Mouse (Mus musculus): ENCODE data around the gene Ube3b. TPM values are rescaled to one million over a fixed set of nuclear protein-coding genes. Genes with fewer than 3 reads are reported as not detected.
A peak's percentile ranks its signal among the peaks of the same experiment; 100 is the strongest.

The Ube3b gene
- polyA plus RNA-seq, 1 experiment from 2014 or later = 59.4 TPM

DNA sequence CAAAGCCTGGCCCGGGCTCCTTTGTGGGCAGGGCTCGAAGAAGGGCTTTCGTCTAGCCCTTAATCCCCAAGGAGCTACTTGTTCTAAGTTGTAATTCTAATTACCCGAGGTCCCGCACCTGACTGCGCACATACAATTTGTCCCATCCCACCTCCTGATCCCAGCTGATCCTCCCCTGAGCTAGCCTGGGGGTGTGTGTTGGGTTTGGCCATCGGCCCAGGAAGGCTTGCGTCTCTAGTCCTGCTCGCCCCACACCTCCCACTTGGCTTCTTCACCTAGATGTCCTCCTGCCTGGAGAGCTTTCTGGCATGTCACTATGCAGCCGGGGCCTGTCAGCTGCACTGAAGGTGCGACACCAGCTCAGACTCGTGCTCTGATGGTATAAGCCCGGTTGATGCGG is 55.2 kb downstream of the Ube3b start:
- 95% methylated on average over 14 of the region's 14 CpGs for WGBS
- no peak for ATAC-seq (ENCODE audit: low FRiP score, low read depth)
- no peak overlapping the region for H3K9ac ChIP-seq (replicated peaks)
- peaks cover 28% of the 10 kb centered on the region; the same call in 1 of the 2 replicates for H3K36me3 ChIP-seq
- H3K4me3 ChIP-seq = no peak overlapping the region
- no peaks in the 10 kb centered on the region for H3K9me3 ChIP-seq
- H3K4me2 ChIP-seq (replicated peaks) = no peak overlapping the region
- no peaks in the 10 kb centered on the region for H3K4me1 ChIP-seq
- no peak overlapping the region for H3K27ac ChIP-seq (replicated peaks)
- no peaks in the 10 kb centered on the region for H3K27me3 ChIP-seq

DNA sequence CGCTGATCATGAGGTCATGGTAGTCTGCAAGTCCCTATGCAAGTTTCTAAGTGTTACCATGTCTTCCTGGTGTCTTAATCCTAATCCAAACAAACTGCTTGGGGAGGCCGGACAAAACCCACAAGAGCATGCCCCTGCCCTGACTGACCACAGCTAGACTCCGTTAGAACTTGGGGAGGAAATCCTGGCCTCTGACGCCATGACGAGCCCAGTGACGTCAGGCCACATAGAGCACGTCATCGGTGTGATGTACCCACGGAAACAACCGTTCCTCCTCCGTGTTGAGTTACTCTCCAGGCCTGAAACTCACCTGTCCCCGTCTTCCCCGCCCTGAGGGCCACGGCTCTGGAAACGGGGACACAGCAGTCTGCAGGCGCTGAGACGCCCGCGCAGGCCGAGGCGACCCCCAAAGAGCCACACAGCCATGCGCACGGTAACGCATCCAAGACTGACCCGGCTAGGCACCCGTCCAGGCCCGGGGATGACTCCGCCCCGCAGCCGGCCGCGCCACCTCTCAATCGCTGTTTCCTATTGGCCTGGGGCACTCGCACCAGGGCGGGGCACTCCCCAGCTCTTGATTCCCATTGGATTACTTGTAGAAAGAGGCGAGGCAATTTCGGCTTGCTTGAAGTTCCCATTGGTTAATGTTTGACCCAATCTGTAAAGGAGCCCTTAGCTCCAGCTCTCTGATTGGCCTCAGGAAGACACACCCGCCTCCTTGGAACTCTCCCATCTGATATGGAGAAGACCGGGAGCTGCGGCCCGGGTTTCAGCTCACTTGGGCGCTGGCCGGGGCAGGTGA is 63.4 kb downstream of the Ube3b start, which contains the start of the genes Mmab and Mvk:
Mmab (minus strand) TSS at position 495 of the 802 bp plus-strand sequence.
Mvk (plus strand) TSS at position 704 of the 802 bp plus-strand sequence.
- 2% methylated on average over 43 of the region's 43 CpGs for WGBS
- ATAC-seq (ENCODE audit: low FRiP score, low read depth) = peak; percentile 97
- H3K27me3 ChIP-seq = no peaks in the 10 kb centered on the region
- H3K9ac ChIP-seq (replicated peaks) = peak within 1 kb of the TSS; percentile 78
- H3K4me3 ChIP-seq = peak within 1 kb of the TSS; percentile 85
- H3K36me3 ChIP-seq = peaks cover 20% of the 10 kb centered on the region
- peaks cover 15% of the 10 kb centered on the region for H3K4me1 ChIP-seq
- peak within 1 kb of the TSS; percentile 85 for H3K4me2 ChIP-seq (replicated peaks)
- peak within 1 kb of the TSS; percentile 27; the same call in 1 of the 2 replicates for H3K27ac ChIP-seq (replicated peaks)
- no peaks in the 10 kb centered on the region for H3K9me3 ChIP-seq

DNA sequence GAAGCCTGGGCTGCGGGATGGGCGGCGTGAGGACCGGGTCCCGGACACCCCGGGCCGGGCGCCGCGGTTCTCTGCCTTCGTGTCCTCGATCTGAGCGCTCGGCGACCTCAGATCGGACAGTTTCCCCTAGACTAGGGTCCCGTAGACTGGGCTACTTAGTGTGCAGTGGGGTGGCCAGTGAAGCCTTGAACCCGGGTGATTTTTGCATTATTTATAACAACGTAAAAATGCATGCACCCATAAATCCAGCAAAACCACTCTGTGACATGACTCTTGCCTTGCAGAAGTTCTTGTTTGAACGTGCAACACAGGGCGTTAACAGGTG is 63.9 kb downstream of the Ube3b start:
- Histone ChIP-seq H3K27me3 (no peaks in the 10 kb centered on the region), H3K4me3 (peak overlapping the region; percentile 85), H3K36me3 (peaks cover 24% of the 10 kb centered on the region), H3K4me2 (replicated peaks) (peak overlapping the region; percentile 85), H3K4me1 (peaks cover 15% of the 10 kb centered on the region), H3K9me3 (no peaks in the 10 kb centered on the region), H3K27ac (replicated peaks) (0 out of 2 replicates have a peak overlapping the region, but pooled peaks have one; percentile 12), H3K9ac (replicated peaks) (peak overlapping the region; percentile 78)
- no peak for ATAC-seq (ENCODE audit: low FRiP score, low read depth)
- WGBS = under 1% methylated on average over 21 of the region's 21 CpGs

DNA sequence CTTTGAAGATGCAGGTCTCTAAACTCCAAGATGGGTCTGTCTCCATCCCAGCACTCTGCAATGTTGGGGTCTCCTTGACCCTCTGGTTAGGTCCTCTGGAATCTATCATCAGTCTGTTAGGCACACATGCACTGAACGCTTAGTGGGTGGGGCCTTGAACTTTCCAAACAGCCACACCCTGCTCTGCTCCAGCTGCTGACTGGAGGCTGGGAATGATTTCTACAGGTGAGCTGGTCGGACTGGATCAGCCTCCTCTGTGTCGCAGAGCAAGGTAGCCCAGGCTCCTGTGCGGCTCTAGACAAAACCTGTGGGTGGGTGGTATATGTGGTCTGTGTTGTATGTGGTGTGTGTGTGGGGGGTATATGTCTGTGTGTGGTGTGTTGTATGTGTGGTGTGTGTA is 68.6 kb downstream of the Ube3b start:
- no peak overlapping the region for H3K9ac ChIP-seq (replicated peaks)
- H3K9me3 ChIP-seq = no peaks in the 10 kb centered on the region
- H3K4me2 ChIP-seq (replicated peaks) = no peak overlapping the region
- no peaks in the 10 kb centered on the region; the same call in 1 of the 2 replicates for H3K27me3 ChIP-seq
- peaks cover 10% of the 10 kb centered on the region for H3K4me1 ChIP-seq
- H3K27ac ChIP-seq (replicated peaks) = no peak overlapping the region
- WGBS = 94% methylated on average over 4 of the region's 4 CpGs
- ATAC-seq (ENCODE audit: low FRiP score, low read depth) = no peak
- H3K36me3 ChIP-seq = peaks cover 61% of the 10 kb centered on the region
- no peak overlapping the region for H3K4me3 ChIP-seq

DNA sequence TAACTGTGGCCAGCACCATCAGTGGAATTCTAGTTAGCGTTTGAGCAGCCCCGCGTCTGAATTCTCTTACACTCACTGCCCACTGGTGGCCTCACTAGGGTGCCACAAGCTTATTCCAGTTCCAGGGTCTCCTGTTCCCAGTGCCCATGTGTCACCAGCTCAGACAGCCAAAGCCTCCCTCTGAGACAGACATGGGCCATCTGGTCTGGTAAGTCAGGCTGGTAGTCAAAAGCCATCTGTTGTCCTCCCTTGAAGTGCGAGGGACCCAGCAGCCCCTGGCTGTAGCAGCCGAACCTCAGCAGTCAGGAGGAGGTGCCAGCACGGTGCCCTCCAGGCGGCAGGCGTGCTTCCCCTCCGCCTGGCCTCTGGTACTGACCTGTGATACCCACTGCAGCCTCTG is 75.9 kb downstream of the Ube3b start:
- Histone ChIP-seq H3K36me3 (peaks cover 31% of the 10 kb centered on the region), H3K9me3 (no peaks in the 10 kb centered on the region), H3K9ac (replicated peaks) (no peak overlapping the region), H3K4me1 (0 out of 2 replicates have a peak, but pooled peaks cover 9% of the 10 kb centered on the region), H3K4me3 (no peak overlapping the region), H3K4me2 (replicated peaks) (no peak overlapping the region), H3K27ac (replicated peaks) (0 out of 2 replicates have a peak overlapping the region, but pooled peaks have one; percentile 2), H3K27me3 (peaks cover 13% of the 10 kb centered on the region)
- ATAC-seq (ENCODE audit: low FRiP score, low read depth) = no peak
- WGBS = 86% methylated on average over 9 of the region's 9 CpGs

DNA sequence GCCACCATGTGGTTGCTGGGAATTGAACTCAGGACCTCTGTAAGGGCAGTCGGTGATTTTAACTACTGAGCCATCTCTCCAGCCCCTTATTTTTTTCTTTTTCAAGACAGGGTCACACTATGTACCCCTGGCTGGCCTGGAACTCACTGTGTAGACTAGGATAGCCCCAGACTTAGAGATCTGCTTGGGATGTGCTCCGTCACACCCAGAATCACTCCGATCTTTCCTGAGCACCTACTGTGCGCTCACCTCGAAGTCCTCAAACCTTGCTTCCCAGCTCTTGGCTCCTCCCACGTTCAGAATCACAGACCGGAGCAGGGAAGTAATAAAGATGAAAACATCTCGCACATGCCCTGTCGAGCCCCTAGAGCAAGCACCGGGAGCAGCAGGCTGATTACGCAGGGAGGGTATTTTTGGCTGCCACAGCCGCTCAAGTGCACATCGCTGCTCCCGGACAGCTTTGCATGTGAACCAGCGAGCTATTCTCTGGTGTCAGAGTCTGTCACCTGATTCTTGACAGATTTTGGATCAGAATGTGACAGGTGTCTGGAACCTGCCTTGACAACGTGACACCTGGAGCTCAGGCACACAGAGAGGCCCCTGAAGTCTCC is 76.7 kb downstream of the Ube3b start:
- Histone ChIP-seq H3K36me3 (peaks cover 22% of the 10 kb centered on the region), H3K9me3 (no peaks in the 10 kb centered on the region), H3K9ac (replicated peaks) (no peak overlapping the region), H3K27ac (replicated peaks) (no peak overlapping the region), H3K4me3 (no peak overlapping the region), H3K4me1 (peaks cover 17% of the 10 kb centered on the region), H3K4me2 (replicated peaks) (no peak overlapping the region), H3K27me3 (peaks cover 16% of the 10 kb centered on the region; the same call in 1 of the 2 replicates)
- 84% methylated on average over 16 of the region's 16 CpGs for WGBS
- no peak for ATAC-seq (ENCODE audit: low FRiP score, low read depth)

DNA sequence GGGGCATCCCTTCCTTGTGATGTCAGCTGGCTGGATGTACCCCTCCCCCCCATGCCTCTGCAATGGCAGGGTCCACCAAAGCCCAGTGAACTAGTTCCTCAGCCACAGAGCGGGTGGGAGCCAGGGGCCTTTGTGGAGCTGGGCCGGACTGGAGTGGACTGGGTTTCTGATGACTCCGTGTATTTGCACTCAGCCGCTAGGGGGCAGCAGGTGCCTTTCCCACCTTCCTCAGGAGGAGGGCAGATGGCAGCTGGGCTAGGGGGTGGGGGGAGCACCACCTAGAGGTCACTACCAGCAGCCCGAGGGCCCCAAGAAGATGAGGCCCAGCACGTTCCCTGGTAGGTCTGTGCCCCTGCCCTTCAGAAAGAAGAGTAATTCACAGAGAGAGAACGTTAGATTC is 80.8 kb downstream of the Ube3b start:
- Histone ChIP-seq H3K27ac (replicated peaks) (no peak overlapping the region), H3K4me1 (peaks cover 36% of the 10 kb centered on the region), H3K27me3 (peaks cover 36% of the 10 kb centered on the region), H3K36me3 (no peaks in the 10 kb centered on the region), H3K4me3 (no peak overlapping the region), H3K9ac (replicated peaks) (no peak overlapping the region), H3K4me2 (replicated peaks) (no peak overlapping the region), H3K9me3 (no peaks in the 10 kb centered on the region)
- 6% methylated on average over 7 of the region's 7 CpGs for WGBS
- ATAC-seq (ENCODE audit: low FRiP score, low read depth) = peak; percentile 57

DNA sequence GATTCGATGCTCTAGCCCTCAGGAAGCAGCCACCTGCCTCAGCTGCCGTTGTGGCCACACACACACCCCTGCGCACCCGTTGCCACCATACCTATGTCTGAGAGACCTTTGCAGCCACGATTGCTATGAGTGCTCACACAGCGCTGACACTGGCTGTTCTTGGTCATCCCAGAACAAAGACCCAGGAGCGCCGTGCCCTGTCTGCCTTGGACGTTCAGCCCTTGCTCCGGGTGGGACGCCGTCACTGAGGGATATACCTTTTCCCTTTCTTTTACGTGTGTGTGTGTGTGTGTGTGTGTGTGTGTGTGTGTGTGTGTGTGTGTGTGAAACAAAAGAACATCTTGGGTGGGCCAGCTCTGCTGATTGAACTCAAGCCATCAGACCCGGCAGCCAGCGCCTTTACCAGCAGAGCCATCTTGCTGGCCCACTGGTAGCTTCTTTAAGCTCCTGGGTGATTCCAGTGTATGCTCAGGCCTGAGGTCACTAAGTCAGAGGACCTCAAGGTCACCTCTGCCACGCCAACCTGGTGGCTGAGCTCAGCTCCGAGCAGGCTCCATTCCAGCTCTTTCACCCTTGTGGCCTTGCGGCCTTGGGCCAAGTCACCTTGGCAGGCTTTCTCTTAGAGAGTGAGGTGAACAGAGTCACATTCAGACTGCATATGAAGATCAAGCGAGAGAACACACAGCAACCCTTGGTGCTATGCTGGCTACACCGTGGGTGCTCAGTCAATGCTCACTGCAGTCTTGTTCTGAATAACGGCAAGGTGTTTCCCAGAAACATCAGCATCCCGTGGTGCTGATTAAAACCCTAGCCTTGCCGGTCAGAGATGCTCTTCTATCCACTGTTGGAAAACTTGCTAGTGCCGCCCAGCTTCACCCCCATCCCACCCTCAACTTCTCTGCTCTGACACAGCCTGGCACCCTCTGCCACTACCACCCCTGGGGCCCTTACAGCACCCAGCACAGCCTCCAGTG is 81.9 kb downstream of the Ube3b start:
- WGBS = 84% methylated on average over 24 of the region's 24 CpGs
- Histone ChIP-seq H3K36me3 (no peaks in the 10 kb centered on the region), H3K9ac (replicated peaks) (no peak overlapping the region), H3K9me3 (no peaks in the 10 kb centered on the region), H3K4me1 (peaks cover 41% of the 10 kb centered on the region), H3K4me3 (no peak overlapping the region), H3K27ac (replicated peaks) (no peak overlapping the region; the same call in 1 of the 2 replicates), H3K4me2 (replicated peaks) (no peak overlapping the region), H3K27me3 (peaks cover 36% of the 10 kb centered on the region)
- ATAC-seq (ENCODE audit: low FRiP score, low read depth) = no peak

DNA sequence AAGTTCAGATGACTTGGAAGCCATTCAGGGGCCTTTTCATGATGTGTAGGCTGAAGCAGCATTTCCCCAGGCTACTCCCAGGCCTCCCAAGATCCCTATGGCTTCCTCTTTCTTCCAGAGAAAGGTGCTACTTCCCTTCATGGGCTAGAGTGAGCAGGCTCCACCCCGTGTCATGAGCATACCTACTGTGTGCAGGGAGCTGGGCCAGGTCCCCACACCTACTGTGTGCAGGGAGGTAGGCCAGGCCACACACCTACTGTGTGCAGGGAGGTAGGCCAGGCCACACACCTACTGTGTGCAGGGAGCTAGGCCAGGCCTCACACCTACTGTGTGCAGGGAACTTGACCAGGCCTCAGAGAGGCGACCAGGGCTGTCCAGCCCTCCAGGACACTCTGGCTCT is 84.2 kb downstream of the Ube3b start:
- 87% methylated on average over 2 of the region's 2 CpGs for whole genome bisulfite sequencing
- peaks cover 43% of the 10 kb centered on the region for H3K27me3 ChIP-seq
- no peak overlapping the region for H3K9ac ChIP-seq (replicated peaks)

DNA sequence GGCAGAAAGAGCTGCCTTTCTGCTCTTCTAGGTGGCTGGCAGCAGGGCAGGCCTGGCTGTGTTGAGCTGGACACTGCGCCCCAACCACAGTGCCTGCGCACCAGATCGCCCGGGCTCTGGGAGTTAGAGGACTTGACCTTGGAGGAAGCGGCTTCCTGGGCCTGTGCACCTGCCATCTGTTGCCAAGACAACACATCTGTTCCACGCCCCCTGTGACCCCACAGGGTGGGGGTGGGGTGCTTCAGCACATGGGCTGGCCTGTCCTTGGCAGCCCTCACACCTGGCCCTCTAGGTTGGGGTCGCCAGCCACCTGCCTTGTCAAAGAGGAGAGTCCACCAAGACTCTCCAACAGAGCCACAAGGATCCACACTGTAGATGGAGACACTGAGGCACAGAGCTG is 85.2 kb downstream of the Ube3b start:
- Histone ChIP-seq H3K9me3 (no peaks in the 10 kb centered on the region), H3K27ac (replicated peaks) (no peak overlapping the region), H3K36me3 (no peaks in the 10 kb centered on the region), H3K4me3 (no peak overlapping the region), H3K4me2 (replicated peaks) (no peak overlapping the region), H3K9ac (replicated peaks) (peak overlapping the region; percentile 28; the same call in 1 of the 2 replicates), H3K27me3 (peaks cover 45% of the 10 kb centered on the region), H3K4me1 (peaks cover 58% of the 10 kb centered on the region)
- WGBS = 34% methylated on average over 7 of the region's 7 CpGs
- ATAC-seq (ENCODE audit: low FRiP score, low read depth) = no peak

More for the DNA sequence above, 84.2 kb downstream of the Ube3b start:
- Histone ChIP-seq H3K4me3 (no peak overlapping the region), H3K4me2 (replicated peaks) (no peak overlapping the region), H3K36me3 (no peaks in the 10 kb centered on the region), H3K27ac (replicated peaks) (no peak overlapping the region), H3K9me3 (no peaks in the 10 kb centered on the region), H3K4me1 (peaks cover 58% of the 10 kb centered on the region)
- ATAC-seq (ENCODE audit: low FRiP score, low read depth) = no peak

DNA sequence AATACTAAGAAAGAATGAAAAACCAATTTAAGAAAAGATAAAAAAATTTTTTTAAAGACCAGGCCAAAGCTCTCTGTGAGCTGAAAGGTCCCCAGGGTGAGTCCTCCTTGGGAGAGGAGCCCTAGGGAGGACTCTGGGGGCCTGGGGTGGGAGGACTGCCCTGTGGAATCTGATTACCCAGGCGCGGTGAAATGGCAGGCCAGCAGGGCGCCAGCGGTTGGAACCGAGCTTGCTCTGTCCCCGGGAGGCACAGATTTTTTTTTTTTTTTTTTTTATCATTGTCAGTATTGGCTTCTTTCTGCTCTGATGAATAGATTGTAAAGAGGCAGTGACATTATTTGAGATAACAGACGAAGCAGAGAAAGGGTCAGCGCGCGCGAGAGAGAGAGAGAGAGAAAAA is 86.6 kb downstream of the Ube3b start:
- ATAC-seq (ENCODE audit: low FRiP score, low read depth) = peak; percentile 64
- H3K36me3 ChIP-seq = no peaks in the 10 kb centered on the region
- no peak overlapping the region for H3K9ac ChIP-seq (replicated peaks)
- H3K4me1 ChIP-seq = peaks cover 46% of the 10 kb centered on the region
- peak overlapping the region; percentile 37 for H3K4me2 ChIP-seq (replicated peaks)
- peaks cover 48% of the 10 kb centered on the region for H3K27me3 ChIP-seq
- H3K9me3 ChIP-seq = 0 out of 2 replicates have a peak, but pooled peaks cover 5% of the 10 kb centered on the region
- H3K4me3 ChIP-seq = peak overlapping the region; percentile 6; the same call in 1 of the 2 replicates
- WGBS = 3% methylated on average over 11 of the region's 11 CpGs
- peak overlapping the region; percentile 88 for H3K27ac ChIP-seq (replicated peaks)
